Mouse (Mus musculus): Measurements from ENCODE around the gene Gm49673.
"Not testable (repeated sequence)": the region's sequence is repeated elsewhere in the genome, so short reads cannot be mapped to it uniquely, and the experiment has no call there.

The Gm49673 gene

GRCm38 (mm10) chr17:8147439-8148316 lies at the start of gene Gm49673, which contains the start of gene Rnaset2a:
TSS of gene Gm49673 (minus strand) at chr17:8147788.
TSS of gene Rnaset2a (minus strand) at chr17:8148097.
- peak; percentile 42 to 67 for DNase-seq (ENCODE audit: low spot score in 2 of 2)

DNA sequence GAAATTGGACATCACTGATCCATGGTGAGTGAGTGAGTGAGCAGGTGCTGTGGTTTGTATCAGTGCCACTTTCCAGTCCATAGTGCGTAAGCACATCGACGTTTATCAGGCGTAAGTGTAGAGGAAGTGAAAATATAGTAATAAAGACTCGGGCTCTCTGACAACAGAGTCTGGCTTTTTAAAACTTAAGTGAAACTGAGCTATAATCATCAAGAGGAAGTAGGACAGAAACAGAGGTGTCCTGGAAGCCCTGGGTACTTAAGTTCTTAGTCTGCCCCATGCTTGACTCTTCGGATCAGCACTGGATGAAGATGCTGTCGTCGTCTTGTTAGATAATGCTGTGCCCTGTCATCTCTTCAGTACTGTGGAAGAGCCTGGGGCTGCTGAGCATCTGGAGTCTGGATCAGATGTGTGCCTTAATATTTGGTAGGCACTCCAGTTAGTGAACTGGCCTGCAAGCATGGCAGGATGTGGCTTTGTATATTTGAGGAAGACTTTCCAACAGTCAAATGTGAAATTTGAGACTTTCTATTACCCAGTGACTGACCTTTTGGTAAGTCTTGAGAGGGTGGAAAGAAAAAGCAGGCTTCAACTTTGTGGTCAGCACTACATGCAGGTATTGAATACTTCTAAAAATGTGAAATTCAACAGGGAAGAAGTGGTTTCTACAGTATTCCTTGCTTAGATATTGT lies 48.2 kb upstream of the Gm49673 start:
- peak in 1 of 2 experiments; percentile 20 for DNase-seq (ENCODE audit: low spot score in 2 of 2)

- DNase-seq (ENCODE audit: low spot score in 2 of 2): no peak
These were observed 46.1 kb upstream of the Gm49673 start for GRCm38 (mm10) chr17:8193678-8194077.

GRCm38 (mm10) chr17:8184217-8184616 lies 36.6 kb upstream of the Gm49673 start:
- no peak for DNase-seq (ENCODE audit: low spot score in 2 of 2)

- peak in 1 of 2 experiments; percentile 19 for DNase-seq (ENCODE audit: low spot score in 2 of 2)
These were observed 36.2 kb upstream of the Gm49673 start for GRCm38 (mm10) chr17:8183815-8184214.

- no peak for DNase-seq (ENCODE audit: low spot score in 2 of 2)
These were observed 29.5 kb upstream of the Gm49673 start for GRCm38 (mm10) chr17:8177090-8177489.

DNA sequence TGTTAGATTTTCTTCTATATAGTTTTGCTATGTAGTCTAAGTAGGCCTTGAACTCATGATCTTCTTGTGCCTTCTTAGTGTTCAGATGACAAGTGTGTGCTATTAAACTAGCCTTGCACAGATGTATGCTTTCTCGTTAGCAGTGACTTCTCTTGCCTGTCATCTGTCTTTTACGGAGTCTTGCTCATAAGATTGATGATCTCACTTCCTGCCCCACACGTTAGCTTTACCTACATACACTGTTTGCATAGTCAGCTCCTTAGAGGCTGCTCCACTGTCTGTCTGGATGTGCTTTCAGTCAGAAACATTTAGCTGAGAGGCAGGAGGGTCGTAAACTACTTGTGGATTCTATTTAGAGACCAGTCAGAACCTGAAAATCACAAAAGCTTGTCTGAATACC lies 23.5 kb upstream of the Gm49673 start:
- no peak for DNase-seq (ENCODE audit: low spot score in 2 of 2)

DNA sequence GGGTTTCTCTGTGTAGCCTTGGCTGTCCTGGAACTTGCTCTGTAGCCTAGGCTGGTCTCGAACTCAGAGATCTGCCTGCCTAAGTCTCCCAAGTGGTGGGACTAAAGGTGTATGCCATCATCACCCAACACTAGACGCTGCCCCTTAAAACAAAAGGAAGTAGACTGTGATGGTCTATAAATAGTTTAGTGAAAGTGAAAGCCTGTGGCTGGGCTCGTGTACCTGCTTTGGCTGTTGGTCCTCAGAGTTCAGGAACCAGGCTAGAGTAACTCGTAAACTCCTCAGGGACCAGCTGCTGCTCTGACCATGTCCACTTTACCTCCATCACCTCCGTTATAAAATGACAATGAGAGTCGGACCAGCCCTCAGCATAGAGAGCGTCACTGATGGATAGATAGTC lies 22.7 kb upstream of the Gm49673 start:
- DNase-seq (ENCODE audit: low spot score in 2 of 2): no peak

GRCm38 (mm10) chr17:8167436-8167835 lies 19.8 kb upstream of the Gm49673 start:
- peak in 1 of 2 experiments; percentile 37 for DNase-seq (ENCODE audit: low spot score in 2 of 2)

DNA sequence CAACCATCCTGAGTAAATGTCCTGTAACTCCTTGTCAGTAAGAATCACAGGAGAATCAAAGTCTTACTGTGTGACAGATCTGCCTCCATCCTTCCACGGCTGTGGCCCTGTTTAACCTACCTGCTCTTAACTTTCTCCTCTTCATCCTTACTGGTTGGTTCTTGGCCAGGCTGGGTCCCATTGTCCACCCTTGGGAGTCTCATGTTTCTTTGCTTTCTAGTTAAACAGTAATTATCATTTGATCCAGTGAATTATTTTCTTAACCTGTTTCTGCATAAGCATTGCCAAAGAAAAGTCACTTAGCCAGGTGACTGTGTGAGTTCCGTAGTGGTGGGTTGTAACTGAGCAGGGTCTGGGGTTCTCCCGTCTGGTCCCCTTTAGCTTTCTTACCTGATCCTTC lies 18.9 kb upstream of the Gm49673 start:
- DNase-seq (ENCODE audit: low spot score in 2 of 2): not testable (repeated sequence)

DNA sequence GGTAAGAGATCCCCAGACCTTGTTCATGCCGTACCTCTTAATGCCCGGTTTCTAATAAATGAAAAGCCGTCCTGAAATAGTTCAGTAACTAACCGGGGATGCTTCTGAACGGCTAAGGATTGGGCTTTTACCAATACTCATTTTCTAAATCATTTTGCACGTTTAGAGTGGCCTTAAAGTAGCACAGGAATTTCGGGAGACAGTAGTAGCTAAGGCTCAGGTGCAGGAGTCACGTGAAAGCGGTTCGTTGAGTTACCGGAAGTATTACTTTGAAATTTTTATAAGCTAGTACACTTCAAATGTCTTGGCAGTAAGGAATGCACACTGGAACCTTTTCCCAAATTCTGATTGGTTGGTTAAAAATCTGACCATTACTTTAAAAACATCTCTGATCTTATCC lies 18.4 kb upstream of the Gm49673 start:
- DNase-seq (ENCODE audit: low spot score in 2 of 2): not testable (repeated sequence)

GRCm38 (mm10) chr17:8165608-8165945 lies 18.0 kb upstream of the Gm49673 start:
- DNase-seq (ENCODE audit: low spot score in 2 of 2): peak; percentile 40 to 50

GRCm38 (mm10) chr17:8164701-8165607 lies 17.4 kb upstream of the Gm49673 start, which contains the start of gene Fgfr1op:
TSS of gene Fgfr1op (plus strand) at chr17:8165501.
- peak; percentile 69 to 89 for DNase-seq (ENCODE audit: low spot score in 2 of 2)

GRCm38 (mm10) chr17:8160969-8161368 lies 13.4 kb upstream of the Gm49673 start:
- not testable (repeated sequence) for DNase-seq (ENCODE audit: low spot score in 2 of 2)

GRCm38 (mm10) chr17:8158627-8159026 lies 11.0 kb upstream of the Gm49673 start:
- DNase-seq (ENCODE audit: low spot score in 2 of 2): not testable (repeated sequence)

DNA sequence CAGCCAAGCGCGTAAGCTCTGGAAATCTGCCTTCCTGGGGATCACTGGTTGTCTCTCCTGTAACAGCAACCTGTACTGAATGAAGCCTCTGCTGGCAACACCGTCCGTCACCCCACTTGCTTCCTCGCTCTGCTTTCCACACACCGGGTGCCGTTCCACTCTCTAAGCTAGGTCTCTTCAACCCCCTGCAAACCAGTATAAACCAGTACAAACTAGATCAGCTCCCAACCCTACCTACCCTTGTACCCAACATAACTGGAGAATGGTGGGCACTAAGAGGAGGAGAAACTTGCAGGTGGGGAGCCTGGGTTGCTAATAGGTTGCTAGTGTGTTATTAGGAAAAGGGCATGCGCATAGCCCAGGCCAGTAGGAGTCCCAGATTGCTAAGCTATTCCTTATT lies 8.4 kb upstream of the Gm49673 start:
- not testable (repeated sequence) for DNase-seq (ENCODE audit: low spot score in 2 of 2)

- DNase-seq (ENCODE audit: low spot score in 2 of 2): not testable (repeated sequence)
These were observed 7.4 kb upstream of the Gm49673 start for GRCm38 (mm10) chr17:8155010-8155409.

DNA sequence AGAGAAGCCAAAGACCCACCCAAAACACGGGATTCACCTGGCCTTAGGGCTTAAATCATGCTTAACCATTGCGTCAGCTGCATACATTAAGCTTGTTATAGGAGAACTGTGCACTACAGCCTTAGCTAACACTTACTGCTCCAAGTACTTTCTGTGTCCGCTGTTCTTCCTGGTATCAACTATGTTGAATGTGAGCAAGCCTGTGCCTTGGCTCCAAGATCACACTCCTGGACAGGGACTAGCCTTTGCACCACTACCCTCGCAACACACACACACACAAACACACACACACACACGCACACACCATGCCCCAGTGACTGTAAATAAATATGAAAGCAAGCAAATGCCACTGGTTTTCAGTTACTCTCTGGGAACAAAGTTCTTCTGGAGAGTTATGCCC lies 657 bp downstream of the Gm49673 start:
- not testable (repeated sequence) for DNase-seq (ENCODE audit: low spot score in 2 of 2)

DNA sequence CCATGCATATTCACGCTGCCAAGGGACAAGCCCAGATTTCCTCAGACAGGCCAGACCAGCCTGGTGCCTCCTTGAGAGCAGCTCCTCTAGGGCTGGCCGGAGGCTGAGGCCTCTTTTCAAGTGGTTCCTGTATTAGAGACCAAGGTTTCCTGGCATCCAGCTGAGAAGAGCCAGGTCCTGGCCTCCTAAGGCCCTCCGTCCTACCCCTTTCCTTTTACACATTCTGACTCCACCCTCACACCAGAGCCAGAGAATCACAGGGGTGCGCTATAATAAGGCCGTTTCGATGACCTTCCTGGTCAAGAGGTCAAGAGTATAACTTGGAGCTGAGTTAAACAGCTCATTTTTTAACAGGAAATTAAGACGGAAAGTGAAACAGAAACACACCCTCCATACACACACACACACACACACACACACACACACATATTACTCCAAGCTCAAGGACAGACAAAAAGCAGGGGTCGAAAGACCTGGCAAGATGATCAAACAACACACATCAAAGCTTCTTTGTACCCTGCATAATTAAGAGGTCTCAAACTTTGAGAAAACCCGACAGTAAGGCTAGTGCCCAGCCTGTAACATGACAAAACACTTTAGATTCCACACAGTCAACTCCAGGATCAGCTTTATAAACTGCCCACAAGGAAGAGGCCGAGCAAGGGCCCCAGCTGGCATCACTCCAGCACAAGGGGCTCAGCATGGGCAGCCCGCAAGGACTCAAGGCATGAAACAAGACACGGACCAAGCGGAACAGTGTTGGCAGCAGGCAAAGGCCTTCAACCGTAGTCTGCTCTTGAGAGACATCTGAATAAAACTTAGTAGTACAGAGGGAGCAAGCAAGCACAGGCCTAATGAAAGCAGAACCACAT lies 3.5 kb downstream of the Gm49673 start:
- peak; percentile 73 to 75 for DNase-seq (ENCODE audit: low spot score in 2 of 2)

- peak in 1 of 2 experiments; percentile 35 for DNase-seq (ENCODE audit: low spot score in 2 of 2)
These were observed 7.4 kb downstream of the Gm49673 start for GRCm38 (mm10) chr17:8140210-8140609.

- DNase-seq (ENCODE audit: low spot score in 2 of 2): not testable (repeated sequence)
These were observed 9.5 kb downstream of the Gm49673 start for GRCm38 (mm10) chr17:8138116-8138515.
